8 mouse cellular contexts compared by ENCODE assay signal in the genomic region with DNA sequence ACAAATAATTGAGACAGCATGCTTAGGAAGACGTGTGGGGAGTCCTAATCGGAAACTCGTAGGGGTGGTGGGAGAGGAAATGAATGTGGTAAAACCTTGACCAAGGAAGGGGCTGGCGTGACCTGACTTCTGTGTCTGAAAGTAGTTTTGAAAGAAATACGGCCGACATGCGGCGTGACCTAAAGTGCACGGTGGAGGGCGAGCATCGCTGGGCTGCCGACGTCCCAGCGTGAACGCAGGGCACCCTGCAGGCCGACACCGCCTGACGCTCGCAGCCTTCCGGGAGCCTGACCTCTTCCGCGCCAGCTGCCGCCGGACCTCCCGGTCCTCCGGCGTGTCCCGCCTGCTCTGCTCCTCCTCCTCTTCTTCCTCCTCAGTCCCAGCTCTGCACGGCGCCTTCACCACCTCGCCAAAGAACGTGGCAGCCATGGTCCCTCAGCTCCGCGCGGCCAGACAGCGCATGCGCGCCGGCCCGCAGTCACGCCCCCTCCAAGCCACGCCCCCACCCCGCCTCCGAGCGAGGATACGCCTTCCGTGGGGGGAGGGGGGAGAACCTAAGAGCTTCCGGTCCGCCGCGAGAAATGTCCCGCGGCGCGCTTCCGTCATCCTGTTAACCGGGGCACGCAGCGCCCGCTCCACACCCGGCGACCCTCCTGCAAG. TPM values are rescaled to one million over a fixed set of nuclear protein-coding genes. Genes with fewer than 3 reads are reported as not detected.
A peak's percentile ranks its signal among the peaks of the same experiment; 100 is the strongest.
DNase-seq lines count a peak whose midpoint lies in the region; ATAC-seq lines count a peak whose summit lies in the region.

A gene (minus strand): TSS at position 499 of the 660 bp plus-strand sequence.

- peak within 1 kb of the TSS; percentile 69 for H3K4me3 ChIP-seq in hindbrain, embryonic 13.5 days

- WGBS in hindbrain, embryonic 13.5 days: under 1% methylated on average over 61 of the region's 62 CpGs

- H3K4me2 ChIP-seq in hindbrain, embryonic 13.5 days: peak within 1 kb of the TSS; percentile 71

- DNase-seq in NIH3T3 (ENCODE audit: low read depth): peak; percentile 97
- DNase-seq in cerebellum, postnatal 10 days: peak; percentile 100
- peak; percentile 92 to 97 for DNase-seq in frontal cortex, postnatal 14 days (ENCODE audit: low spot score in 2 of 2)
- peak; percentile 96 to 98 for DNase-seq in layer of hippocampus, postnatal 25 days (ENCODE audit: extremely low spot score in 1 of 2, low spot score in 1 of 2)
- DNase-seq in lung, postnatal 25 days (ENCODE audit: low spot score): peak; percentile 94
- DNase-seq in retina, embryonic 14.5 days (ENCODE audit: low spot score): peak; percentile 98
- peak; percentile 99 for DNase-seq in thymus, postnatal 4 days

- H3K27ac ChIP-seq in hindbrain, embryonic 13.5 days: peak within 1 kb of the TSS; percentile 92

- peaks cover 15% of the 10 kb centered on the region for H3K4me1 ChIP-seq in hindbrain, embryonic 13.5 days (replicated peaks)

- peak within 1 kb of the TSS; percentile 84 for H3K9ac ChIP-seq in hindbrain, embryonic 13.5 days

- no peaks in the 10 kb centered on the region for H3K27me3 ChIP-seq in hindbrain, embryonic 13.5 days

- peaks cover 35% of the 10 kb centered on the region for H3K36me3 ChIP-seq in hindbrain, embryonic 13.5 days

- H3K9me3 ChIP-seq in hindbrain, embryonic 13.5 days: no peaks in the 10 kb centered on the region

- peak; percentile 93 for ATAC-seq in hindbrain, embryonic 13.5 days (ENCODE audit: low FRiP score)

RNA-seq across cellular contexts. Expression of the gene that starts here (rescaled TPM):
- polyA plus RNA-seq in hindbrain, embryonic 13.5 days (2015; fragmentation: Nextera tagmentation; extraction: Ambion mirVana): 60.8 and 64.0 TPM in 2 replicates
- 10 to 100 TPM; 16.7 to 18.7 TPM for total RNA-seq in layer of hippocampus, postnatal 25 days (2021)

Comparison
In these comparisons a context has a peak if more than half of its experiments do, and no peak if none do; other contexts are left out.
1. Peak in every context shown above with its lines: DNase-seq, ATAC-seq, H3K4me3 ChIP-seq and H3K27ac ChIP-seq.